Mouse (Mus musculus): ENCODE data around the gene Kctd2. TPM values are rescaled to one million over a fixed set of nuclear protein-coding genes. Genes with fewer than 3 reads are reported as not detected.

Gene Kctd2
- total RNA-seq, 2 experiments from 2014 or later: 36.4 to 48.6 TPM

DNA sequence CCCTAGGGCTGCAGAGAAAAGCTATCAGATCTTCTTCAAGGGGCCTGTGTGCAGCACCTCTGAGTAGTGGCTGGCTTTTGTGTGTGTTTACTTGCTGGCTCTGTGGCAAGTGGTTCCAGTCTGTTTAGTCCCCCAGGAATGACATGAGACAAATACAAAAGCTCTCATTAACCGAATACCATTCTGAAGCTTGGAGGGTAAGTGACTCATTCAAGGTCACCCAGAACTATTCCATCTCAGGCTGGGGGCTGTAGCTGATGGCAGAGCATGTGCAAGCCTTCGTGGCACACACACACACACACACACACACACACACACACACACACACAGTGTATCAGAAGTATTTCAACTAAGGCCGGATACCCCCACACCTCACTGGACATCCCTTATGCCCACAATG, 19.8 kb upstream of the Kctd2 start:
- peak; percentile 31 for DNase-seq

DNA sequence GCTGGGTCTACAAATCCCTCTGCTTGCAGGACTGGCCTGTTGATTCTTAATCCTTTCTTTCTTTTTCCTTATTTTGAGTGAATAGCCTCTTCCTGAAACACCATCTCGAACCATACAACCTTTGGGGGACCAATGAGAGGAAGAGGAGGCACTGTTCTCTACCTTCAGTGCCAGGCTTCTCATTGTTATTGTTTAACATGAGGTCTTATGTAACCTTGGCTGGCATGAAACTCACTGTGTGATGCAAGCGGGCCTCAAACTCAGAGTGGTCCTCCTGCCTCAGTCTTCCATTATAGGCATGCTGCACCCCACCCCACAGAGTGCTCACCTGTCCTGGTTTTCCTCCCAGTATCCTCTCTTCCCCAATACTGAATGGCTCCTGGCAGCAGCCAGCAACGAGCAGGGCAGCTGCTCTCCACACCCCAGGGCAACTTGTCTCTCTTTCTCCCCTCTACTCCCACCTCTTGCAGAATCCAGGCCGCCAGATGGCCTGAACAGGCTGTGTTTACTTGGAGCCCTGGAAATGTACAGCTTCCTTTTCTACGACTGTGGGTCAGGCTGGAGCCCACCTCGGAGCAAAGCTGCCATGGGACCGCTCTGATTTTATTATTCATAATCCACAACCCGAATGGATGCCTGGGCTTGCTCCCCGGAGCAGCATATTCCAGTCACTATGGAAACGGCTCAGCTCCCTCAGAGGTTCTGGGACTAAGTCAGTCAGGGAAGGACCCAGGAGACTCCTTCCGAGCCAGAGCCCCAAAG, 19.1 kb upstream of the Kctd2 start:
- DNase-seq: no peak

DNA sequence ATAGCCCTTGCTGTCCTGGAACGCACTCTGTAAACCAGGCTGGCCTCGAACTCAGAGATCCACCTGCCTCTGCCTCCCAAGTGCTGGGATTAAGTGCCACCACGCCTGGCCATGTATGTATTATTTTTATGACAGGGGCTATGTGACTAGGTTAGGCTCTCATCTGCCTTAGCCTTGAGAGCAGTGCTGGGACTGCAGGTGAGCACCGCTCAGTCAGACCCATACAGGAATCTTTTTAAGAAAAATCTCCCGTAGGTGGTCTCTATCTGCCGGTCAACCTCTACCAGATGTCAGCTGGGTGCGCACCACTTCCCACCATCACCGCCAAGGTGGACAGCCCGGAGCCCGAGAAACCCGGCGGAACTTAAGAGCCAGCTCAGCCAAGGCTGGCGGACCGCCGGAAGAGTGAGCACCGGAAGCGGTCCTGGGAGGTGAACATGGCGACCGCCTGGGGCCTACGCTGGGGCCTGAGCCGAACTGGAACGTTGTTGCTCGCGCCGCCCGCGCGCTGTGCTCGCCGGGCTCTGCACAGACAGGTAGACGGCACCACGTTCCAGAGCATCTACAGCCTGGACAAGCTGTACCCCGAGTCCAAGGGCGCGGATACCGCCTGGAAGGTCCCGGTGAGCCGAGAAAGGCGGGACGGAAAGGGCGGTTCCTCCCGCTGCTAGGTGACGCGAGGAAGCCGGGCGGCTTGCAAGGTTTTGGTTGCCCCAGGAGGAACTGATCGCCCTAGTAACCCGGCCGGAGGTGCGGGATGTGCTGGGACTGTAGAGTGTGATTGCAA, 16.4 kb upstream of the Kctd2 start, which contains the start of gene Mrpl58:
Gene Mrpl58 (plus strand): TSS at position 415 of the 787 bp plus-strand sequence.
- peak; percentile 90 for DNase-seq

DNA sequence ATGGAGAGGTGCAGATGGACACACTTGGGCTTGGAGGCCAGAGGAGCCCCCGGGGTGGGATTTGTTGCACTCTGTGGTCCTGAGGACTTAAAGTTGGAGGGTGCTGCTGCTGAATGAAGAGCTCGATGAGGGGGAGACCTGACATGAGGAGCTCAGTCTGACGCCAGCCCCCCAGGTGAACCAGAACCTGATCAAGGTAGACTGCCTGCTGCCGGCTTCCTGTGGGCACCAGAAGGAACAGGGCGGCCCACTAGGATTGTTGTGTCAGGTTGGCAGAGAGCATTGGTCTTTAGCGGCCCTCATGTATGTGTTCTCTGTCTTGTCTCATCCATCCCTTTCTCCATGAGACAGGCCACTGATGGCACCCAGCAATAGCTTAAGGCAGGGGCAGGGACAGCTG, 14.2 kb upstream of the Kctd2 start:
- DNase-seq: no peak

DNA sequence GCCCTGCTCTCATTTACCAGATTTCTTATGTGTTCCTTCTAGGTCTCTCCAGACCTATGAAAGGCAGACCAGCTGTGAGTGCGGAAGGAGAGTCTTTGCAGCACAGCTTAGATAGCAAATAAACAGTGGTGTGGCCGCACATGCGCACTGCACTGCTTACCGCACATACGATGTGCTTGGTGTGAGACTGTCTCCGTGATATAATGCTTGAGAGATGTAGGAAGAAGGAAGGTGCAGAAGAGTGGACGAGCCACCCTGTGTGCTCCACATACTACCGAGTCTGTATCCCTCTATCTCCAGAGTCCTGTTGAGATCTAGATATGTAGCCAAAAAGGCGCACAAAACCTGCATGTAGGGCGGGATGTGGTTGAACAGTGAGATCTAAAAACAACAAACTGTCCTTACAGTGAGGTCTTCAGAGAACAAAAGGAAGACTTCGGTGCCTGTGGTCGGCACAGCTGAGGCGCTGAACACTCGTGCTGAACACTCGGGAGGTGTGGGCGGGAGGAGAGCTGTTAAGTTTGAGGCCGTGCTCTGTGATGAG, 13.0 kb upstream of the Kctd2 start:
- DNase-seq: no peak

DNA sequence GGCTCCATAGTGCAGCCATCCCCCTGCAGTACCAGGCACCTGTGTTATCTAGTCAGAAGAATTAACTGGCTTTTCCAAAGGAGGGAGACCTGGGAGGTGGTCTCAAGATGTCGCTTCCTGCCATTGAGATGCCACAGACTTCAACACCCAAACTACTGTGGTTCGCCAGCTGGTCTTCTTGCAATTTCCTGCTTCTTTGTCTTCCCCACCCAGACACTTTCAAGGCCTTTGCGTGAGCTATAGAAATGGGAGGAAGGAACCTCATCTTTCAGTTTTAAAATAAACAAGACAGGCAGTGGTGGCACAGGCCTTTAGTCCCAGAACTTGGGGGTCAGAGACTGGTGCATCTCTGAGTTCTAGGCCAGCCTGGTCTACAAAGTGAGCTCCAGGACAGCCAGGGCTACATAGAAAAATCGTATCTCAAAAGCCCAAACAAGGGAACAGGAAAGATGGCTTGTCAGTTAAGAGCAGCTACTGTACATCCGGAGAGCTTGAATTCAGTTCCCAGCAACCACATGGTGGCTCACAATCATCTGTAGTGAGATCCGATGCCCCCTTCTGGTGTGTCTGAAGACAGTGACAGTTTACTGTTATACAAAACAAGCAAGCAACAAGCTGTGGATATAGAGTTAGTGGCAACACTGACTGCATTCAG, 11.5 kb upstream of the Kctd2 start:
- no peak for DNase-seq

DNA sequence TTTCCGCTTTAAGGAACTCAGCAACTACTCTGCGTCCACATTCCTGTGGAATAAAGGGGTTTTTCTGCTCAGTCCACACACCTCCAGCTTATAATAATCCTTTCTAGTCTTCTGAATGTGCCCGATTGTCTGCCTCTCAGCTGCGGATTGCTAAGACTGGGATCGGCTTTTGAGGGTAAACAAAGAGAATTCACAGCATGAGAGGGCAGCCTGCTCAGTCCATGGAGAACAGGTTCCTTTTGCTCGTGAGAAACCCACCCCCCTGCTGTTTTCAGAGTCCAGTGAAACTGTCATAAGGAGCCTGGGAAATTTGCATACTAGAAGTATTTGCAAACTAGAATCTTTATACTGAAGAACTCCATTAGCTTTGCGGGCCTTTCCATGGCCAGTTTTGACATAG, 10.4 kb upstream of the Kctd2 start:
- no peak for DNase-seq

DNA sequence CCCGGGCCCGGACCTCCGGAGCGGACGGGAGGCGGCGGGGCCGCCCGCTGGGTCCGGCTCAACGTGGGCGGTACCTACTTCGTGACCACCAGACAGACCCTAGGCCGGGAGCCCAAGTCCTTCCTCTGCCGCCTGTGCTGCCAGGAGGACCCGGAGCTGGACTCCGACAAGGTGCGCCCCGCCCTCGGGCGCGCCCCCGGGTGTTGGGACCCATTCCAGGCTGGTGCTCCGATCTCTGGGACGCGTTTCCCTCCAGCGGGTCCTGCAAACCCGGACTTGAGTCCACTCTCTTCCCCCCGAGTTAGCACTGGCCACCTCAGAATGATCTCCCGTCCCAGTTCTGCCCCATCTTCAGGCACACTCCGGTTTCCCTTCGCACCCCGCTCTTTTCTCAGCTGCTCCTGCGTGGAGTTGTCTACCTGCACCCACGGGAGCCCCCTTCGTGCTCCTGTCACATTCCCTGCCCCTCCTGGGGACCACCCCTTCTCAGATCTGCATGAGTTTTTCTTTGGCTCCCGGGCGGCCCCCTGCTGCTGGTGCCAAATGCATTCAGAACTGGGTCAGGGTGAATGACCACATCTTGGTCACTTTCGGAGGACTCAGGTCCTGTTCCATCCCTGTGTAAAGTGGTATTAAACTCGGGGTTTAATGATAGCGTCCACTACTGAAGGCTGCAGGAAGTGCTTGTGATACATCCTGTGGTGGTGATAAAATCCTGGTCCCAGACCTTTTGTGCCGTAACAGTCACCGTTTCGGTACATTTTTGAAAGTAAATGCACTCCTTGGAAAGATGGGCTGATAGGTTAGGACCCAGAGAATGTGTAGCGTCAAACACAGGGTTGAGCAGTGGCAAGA, 635 bp downstream of the Kctd2 start:
- DNase-seq: peak; percentile 77

DNA sequence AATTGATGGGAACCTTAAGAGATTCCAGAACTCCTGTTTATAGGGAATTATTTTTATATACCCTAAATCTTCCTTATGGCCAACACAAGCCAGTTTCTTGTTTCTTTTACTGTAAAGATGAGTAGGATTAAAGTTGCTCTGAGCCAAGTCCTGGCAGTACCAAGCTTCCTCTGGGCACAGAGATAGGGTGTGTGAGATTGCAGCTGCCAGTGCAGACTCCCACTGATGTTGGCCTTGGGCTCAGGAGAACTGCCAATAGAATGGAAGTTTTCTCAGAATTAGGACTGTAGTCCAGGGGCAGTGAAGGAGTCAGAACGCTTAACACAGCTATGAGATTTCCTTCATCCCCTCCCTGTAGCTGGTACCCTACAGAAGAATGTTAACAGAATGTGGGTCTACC, 1.4 kb downstream of the Kctd2 start:
- DNase-seq: no peak

DNA sequence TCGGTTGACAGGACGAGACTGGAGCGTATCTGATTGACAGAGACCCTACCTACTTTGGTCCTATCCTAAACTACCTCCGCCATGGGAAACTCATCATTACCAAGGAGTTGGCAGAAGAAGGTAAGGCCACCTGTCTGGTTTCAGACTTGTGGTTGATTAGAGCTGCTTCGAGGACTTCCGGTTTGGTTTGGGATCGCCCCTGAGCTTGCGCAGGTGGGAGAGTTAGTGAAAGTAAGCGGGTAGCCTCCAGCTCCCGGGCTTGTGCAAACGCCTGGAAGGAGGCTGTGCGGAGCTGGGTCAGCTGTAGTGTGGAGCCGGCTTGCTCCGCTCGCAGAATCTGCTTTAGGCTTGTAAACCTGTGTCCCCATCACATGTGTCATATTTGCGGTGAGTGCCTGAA, 2.0 kb downstream of the Kctd2 start:
- DNase-seq: no peak

DNA sequence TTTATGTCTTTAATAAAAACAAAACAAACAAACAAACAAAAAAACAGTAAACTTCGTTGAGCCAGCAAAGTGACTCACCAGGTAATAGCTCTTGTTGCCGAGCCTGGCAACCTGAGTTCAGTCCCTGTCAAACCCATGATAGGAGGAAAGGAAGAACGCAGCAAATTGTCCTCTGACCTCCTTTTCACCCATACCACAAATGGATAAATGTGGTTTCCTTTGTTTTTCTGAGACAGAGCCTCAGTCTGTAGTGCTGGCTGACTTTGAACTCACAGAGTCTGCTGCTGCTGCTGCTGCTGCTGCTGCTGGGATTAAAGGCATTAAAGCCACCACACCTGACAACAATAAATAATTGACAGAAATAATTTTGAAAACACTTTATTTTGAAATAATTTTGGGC, 3.2 kb downstream of the Kctd2 start:
- no peak for DNase-seq

DNA sequence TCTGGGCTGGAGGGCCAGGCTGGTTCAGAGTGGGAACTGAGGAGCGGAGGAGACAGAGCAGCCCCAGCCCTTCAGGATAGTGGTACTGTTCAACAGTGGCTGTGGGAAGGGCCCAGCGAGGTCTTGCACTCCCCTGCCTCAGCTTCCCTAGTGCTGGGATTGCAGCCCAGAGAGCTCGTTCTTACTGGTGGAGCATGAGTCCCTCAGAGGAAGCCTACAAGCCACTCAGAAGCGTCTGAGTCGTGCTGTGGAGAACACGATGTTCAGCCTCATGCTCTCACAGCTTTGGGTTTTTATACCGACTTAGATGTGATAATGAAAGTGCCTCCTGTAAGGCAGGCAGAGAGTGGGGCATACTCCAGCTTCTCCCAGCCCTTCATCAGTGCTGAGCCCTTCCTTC, 4.7 kb downstream of the Kctd2 start:
- DNase-seq: no peak

DNA sequence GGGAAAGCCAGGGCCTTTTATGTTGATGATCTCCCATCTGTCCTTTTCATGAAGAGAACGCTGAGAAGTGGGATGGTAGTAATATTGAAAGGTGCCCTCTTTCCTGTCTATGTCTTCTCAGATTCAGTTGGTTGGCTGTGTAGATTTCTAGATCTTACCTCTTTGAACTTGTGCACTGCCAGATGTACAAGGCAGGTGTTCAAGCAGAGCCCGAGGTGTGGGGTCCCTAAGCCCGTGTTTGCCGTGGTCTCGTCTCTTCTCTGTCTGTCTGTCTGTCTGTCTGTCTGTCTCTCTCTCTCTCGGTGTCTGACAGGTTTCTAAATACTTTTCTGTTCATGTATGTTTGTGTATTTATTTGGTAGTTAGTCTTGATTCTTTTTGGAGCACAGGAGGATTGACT, 5.7 kb downstream of the Kctd2 start:
- DNase-seq: no peak

DNA sequence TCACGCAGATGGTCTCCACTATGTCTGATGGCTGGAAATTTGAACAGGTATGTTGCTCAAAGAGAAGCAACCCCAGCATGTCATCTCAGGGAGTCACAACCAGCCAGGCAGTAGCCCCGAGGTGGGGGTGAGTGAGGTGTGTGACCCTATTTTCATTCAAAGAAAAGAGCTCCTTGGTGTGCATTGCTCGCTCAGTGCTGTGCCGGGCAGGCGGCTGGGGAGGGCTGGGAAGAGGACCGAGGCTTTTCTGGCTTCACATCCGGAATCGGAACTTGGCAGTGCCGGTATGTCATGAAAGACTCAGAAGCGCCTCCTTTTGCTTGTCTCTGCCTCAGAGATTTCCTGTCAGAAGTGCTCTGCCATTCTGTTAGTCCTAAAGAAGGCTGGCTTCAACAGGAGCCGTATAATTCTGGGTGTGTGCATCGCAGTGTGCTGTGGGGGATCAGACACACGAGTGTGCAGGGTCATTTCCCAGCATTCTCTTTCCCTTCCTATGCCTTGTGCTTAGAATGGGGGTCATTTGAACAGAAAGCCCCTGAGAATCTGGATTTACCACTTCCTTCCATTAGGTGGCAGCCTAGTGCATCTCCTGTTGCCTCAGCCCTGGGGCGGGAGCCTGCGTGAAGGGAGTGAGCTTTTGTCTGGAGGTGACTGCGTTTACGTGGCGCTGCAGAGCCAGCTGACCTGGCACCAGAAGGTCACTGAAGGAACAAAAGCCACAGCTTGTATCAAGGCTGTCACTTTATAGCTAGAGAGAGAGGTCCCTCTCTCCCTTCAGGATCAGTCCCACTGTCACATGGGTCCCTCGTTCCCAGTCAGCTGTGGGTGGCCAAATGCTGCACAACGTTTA, 7.8 kb downstream of the Kctd2 start:
- DNase-seq: peak; percentile 80

DNA sequence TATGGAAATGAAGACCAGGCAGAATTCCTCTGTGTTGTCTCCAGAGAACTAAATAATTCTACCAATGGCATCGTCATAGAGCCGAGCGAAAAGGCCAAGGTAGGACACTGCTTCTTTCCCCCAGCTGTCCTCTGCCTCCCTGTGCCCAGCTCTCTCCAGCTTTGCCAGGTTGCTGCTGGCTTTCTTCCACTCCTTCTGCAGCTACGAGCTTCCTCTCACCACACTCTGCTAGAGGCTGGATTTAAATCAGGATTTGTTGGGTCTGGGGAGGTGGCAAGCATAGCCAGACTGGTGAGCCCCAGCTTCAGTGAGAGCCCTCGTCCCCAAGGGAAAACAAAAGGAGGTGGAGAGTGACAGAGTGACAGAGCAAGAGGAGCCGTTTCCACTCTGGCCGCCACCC, 9.4 kb downstream of the Kctd2 start:
- no peak for DNase-seq

DNA sequence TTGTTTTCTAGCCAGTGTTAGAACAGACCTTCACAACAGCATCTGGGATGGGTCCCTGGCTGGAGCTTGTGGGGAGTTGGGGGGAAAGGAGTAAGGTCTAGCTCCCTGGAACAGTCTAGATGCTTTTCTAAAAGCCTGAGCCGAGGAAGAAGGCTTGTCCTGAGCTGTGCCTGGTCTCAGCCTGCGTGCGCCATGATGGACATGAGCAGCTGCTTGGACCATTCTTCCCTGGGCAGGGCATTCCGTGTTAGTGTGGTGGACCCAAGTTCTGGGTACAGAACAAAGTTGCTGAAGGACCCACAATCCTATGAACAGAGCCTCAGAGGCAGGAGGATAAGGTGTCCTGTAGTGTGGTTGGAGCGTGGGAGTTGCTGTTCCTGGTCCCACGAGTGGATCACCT, 10.6 kb downstream of the Kctd2 start:
- DNase-seq: no peak

DNA sequence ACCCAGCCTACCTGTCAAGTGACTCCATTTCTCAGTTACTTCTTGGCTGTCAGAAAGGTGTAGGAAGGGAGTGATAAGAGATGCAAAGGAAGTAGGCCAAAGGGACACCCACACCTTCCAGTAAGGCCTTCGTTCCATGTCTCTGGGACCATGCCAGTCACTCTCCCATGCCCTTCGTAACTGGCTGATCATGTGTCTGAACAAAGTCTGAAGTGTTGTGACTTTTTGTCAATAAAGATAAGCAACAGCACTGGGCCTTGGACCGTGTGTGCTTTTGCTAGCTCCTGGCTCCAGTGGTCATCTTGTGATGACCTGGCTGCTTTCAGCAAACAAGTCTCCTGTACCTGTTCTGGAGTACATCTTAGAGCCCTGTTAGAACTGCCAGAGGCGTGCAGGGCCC, 12.9 kb downstream of the Kctd2 start:
- no peak for DNase-seq

DNA sequence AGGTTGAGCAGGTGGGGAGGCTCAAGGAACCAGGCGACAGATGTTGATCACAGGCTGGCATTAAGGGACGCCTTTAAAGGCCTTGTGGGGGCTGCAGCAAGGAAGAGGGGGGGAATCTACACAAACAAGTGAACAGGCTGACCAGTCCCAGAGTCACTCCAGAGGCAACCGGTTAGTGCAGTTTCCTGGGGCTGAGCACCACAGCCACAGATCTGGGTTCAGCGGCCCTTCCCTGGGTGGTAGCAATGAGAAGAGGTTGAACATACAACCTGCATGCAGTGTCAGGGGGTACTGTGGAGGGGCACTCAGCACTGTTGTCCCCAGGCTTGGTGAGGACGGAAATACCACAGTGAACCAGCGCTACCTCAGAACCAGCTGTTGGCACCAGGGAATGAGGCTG, 13.4 kb downstream of the Kctd2 start:
- DNase-seq: no peak

DNA sequence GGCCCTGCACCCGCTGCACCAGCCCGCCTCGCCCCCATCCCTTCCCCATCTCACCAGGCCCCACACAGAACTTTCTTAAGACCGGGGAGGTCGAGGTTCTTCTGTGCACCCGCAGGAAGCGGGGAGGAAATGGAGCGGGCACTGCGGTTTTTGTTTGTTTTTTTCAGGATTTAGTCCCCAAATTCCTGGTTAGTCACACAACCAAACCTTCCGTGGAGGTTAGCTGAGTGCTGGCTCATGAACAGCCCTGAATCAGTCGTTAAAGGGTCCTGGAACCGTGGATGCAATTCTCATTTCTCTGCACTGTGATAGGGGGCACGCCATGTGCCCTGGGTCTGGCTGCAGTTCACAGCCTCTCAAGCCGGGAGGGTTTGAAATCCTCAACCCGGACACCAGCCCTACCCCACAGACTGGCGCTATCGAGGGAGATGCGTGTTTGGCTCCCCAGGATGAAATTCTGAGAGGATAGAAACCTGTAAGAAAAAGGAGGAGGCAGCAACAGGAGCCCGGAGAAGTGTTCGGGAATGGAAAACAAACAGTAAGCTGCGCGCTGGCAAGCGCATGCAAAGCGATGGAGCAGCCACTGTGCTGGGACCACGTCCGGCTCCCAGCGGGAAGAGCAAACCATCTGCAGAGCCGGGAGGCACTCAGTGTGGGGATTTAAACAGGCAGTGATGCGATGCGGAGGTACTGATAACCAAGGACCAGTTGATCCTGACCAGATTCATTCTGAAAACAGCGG, 15.8 kb downstream of the Kctd2 start:
- no peak for DNase-seq

DNA sequence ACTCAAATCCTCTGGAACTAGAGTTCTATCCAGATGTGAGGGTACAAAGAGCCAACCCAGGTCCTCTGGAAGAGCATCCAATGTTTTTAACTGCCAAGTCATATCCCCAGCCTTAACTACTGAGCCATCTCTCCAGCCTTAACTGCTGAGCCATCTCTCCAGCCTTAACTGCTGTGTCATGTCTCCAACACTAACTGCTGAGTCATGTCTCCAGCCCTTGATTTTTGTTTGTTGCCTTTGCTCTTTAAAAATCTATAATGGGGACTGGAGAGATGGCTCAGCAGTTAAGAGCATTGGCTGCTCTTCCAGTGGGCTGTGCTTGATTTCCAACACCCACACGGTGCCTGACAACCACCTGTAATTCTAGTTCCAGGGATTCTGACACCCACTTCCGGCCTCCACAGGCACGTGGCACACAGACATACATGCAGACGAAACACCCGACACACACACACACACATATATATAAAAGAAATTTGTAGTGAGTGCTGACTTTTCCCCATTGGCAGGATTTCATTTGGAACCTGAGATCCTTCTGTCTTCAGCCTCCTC, 17.7 kb downstream of the Kctd2 start:
- DNase-seq: no peak
